Mouse (Mus musculus): ENCODE measurements around the gene Pfkfb2.
"Not testable (repeated sequence)": the region's sequence is repeated elsewhere in the genome, so short reads cannot be mapped to it uniquely, and the experiment has no call there.

The Pfkfb2 gene

DNA sequence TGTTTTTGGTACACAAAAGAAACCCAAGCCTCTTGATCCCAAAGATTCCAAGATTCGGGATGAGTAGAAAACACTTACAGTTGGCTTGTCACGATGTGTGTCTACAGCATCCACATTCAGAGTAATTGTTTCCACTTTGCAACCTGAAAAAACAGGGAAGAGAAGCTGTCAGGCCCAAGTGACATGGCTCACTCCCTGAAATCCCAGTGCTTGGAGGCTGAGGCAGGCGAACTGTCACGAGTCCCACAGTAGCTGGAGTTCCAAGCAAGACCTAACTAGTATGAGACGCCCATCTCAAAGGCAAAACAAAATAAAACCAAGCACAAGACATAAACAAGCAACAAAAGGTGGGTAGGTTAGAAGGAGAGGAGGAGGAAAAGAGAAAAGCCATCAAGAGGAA lies 30.5 kb downstream of the Pfkfb2 start:
- no peak for DNase-seq (ENCODE audit: low spot score)

- no peak for DNase-seq (ENCODE audit: low spot score)
These were observed 45.1 kb downstream of the Pfkfb2 start for GRCm38 (mm10) chr1:130683905-130684304.

GRCm38 (mm10) chr1:130681656-130682413 lies 47.2 kb downstream of the Pfkfb2 start:
- no peak for DNase-seq (ENCODE audit: low spot score)

DNA sequence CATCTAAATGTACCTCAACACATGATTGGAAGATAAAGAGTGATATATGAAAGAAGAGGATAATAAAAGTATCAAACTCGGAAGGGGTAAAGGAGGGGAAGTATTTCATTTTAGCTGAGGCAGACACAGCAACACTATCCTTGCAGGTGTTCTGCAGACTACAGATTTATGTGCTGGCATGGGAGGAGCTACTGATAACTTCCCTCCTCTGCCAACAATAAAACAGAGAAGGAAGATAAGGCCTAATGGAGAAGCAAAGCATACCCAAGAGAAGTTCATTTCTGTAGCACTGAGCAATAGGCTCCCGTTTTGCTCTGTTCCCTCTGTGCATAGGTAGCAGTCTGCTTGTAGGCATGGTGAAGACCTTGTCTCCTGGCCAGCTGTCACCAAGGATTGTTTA lies 48.0 kb downstream of the Pfkfb2 start:
- DNase-seq (ENCODE audit: low spot score): no peak

- no peak for DNase-seq (ENCODE audit: low spot score)
These were observed 50.5 kb downstream of the Pfkfb2 start for GRCm38 (mm10) chr1:130678551-130678950.

DNA sequence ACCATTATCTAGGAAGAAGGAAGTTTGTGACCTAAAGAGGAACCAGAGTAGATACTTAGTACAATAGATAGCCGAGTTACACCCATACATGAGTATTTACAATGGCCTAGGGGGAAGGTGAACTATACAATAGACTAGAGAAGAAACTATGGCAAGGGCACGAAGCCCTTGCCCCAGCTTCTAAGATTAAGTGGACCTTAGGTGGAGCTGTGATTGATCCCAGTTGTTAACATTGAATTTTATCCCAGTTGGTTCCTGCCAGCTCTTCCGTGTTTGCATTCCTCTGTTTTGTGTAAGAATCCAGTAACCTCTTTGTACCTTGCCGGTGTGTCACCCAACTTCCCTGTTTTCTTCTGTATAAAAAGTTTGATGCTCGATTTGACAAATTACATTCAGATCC lies 65.5 kb downstream of the Pfkfb2 start:
- DNase-seq (ENCODE audit: low spot score): not testable (repeated sequence)

- DNase-seq (ENCODE audit: low spot score): no peak
These were observed 67.6 kb downstream of the Pfkfb2 start, which contains the start of gene C4bp for GRCm38 (mm10) chr1:130661454-130661853. TSS of gene C4bp (minus strand) at chr1:130661632.

DNA sequence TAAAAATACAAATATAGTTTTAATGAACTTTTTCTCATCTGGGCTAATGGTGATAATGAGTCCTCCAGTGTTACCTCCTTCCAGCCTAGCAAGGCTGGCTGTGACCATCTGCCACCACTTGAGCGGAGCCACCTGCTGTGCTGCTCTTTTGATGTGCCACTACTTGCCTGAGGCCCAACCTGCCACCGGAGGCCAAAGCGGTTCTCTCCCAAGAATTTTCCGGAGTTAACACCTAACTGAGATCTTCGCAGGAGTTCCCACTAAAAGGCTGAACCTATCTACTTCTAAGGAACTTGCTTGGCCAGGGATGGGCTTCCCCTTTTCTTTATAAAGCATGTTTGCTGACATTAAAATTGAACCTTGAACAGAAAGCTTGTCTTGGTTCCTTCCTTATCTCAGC lies 69.4 kb downstream of the Pfkfb2 start:
- not testable (repeated sequence) for DNase-seq (ENCODE audit: low spot score)

DNA sequence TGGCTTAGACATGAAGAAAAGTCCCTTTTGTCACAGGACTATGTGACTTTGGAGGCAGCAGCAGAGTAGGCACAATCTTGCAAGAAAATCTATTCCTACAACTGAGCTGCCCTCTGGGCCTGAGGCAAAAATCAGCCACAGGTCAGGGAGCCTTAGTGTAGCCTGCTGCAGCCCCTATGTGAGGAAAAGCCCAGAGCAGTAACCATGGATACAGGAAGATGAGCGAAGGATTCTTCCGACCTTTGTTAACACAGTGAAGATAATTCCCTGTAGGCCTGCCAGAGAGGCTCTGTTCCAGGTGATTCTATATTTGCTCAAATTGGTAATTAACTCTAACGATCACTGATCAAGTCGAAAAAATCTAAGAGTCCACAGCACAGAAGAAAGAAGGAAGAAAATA lies 85.0 kb downstream of the Pfkfb2 start:
- DNase-seq (ENCODE audit: low spot score): no peak

DNA sequence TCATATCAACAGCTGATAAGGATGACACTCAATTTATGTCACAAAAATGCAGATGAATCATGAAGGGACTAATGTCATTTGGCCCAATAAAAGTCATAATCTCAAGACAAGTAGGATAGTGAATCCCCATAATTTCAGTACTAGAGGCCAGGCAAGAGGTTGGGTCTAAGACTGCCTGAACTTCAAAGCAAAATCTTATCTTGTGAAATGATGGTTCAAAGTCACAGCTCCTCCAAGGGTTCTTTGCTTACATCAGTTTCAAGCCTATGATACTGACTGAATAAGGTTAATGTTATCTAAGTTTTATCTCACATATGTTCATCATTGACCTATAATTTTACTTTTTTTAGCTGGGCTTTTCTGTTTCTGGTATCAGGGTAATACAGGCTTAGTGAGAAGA lies 88.1 kb downstream of the Pfkfb2 start:
- no peak for DNase-seq (ENCODE audit: low spot score)

Measured in left cerebral cortex, adult 11 months (tissue).